8 mouse cellular contexts compared by ENCODE assay signal in genomic region chr11:60933178-60933930, GRCm38 (mm10). TPM values are rescaled to one million over a fixed set of nuclear protein-coding genes. Genes with fewer than 3 reads are reported as not detected.
A peak's percentile ranks its signal among the peaks of the same experiment; 100 is the strongest.
DNase-seq lines count a peak whose midpoint lies in the region; ATAC-seq and TF ChIP-seq lines count a peak whose summit lies in the region.

No protein-coding gene starts in this region.

- no peak for TF ChIP-seq POLR2A in bone marrow, adult 2 months (IDR thresholded peaks at IDR 0.05; ENCODE audit: borderline replicate concordance, control insufficient read depth, low read depth, low read length)

- peak overlapping the region; percentile 91 for H3K4me3 ChIP-seq in G1E (ENCODE audit: low read depth, low read length)
- H3K4me3 ChIP-seq in bone marrow, adult 2 months (replicated peaks; ENCODE audit: control insufficient read depth, low read depth, low read length) = peak overlapping the region; percentile 81
- peak overlapping the region; percentile 85 to 93 for H3K4me3 ChIP-seq in heart, embryonic 14.5 days (ENCODE audit: control insufficient read depth in 1 of 2, insufficient read depth in 1 of 2, low read depth in 1 of 2, low read length in 2 of 2)
- peak overlapping the region; percentile 78; the same call in 1 of the 2 replicates for H3K4me3 ChIP-seq in midbrain, embryonic 12.5 days

- peaks cover 74% of the 10 kb centered on the region for H3K4me1 ChIP-seq in G1E (ENCODE audit: insufficient read depth, low read depth, low read length)
- peaks cover 13% of the 10 kb centered on the region for H3K4me1 ChIP-seq in bone marrow, adult 2 months (ENCODE audit: control insufficient read depth, insufficient read depth, low read length)
- peaks cover 46 to 59% of the 10 kb centered on the region in 2 experiments for H3K4me1 ChIP-seq in heart, embryonic 14.5 days (ENCODE audit: control insufficient read depth in 2 of 2, insufficient read depth in 2 of 2, low read length in 2 of 2)
- peaks cover 28% of the 10 kb centered on the region for H3K4me1 ChIP-seq in midbrain, embryonic 12.5 days

- H3K9me3 ChIP-seq in G1E (replicated peaks) = no peaks in the 10 kb centered on the region
- H3K9me3 ChIP-seq in heart, embryonic 14.5 days (ENCODE audit: control insufficient read depth, low read length) = no peaks in the 10 kb centered on the region
- H3K9me3 ChIP-seq in midbrain, embryonic 12.5 days = no peaks in the 10 kb centered on the region

- H3K27ac ChIP-seq in bone marrow, adult 2 months (ENCODE audit: control insufficient read depth, insufficient read depth, low read depth, low read length, poor library complexity) = peak overlapping the region; percentile 17
- H3K27ac ChIP-seq in heart, embryonic 14.5 days (replicated peaks in 1 of 2; ENCODE audit: control insufficient read depth in 1 of 2, insufficient read depth in 1 of 2, low read depth in 2 of 2, low read length in 2 of 2) = no peak overlapping the region
- no peak overlapping the region for H3K27ac ChIP-seq in midbrain, embryonic 12.5 days (replicated peaks)

- ATAC-seq in G1E (ENCODE audit: extremely low read depth, insufficient number of reproducible peaks, low FRiP score, poor library complexity, severe bottlenecking) = no peak
- ATAC-seq in heart, embryonic 14.5 days (ENCODE audit: insufficient number of reproducible peaks, insufficient read depth, low FRiP score, low read depth) = no peak
- ATAC-seq in midbrain, embryonic 12.5 days (ENCODE audit: low FRiP score, low read depth) = no peak
- no peak for ATAC-seq in monocyte, adult 5-6 weeks (replicated peaks; ENCODE audit: insufficient number of reproducible peaks, low FRiP score, low TSS enrichment, poor library complexity, severe bottlenecking)

- DNase-seq in G1E (ENCODE audit: low spot score) = no peak
- DNase-seq in kidney, postnatal 25 days = peak; percentile 65 to 89
- no peak for DNase-seq in embryo, embryonic 11 days
- no peak for DNase-seq in right cerebral cortex, postnatal 14 days

- peaks cover 66% of the 10 kb centered on the region for H3K36me3 ChIP-seq in G1E (replicated peaks)
- no peaks in the 10 kb centered on the region for H3K36me3 ChIP-seq in heart, embryonic 14.5 days (ENCODE audit: control insufficient read depth, insufficient read depth, low read length)
- no peaks in the 10 kb centered on the region for H3K36me3 ChIP-seq in midbrain, embryonic 12.5 days

- H3K4me2 ChIP-seq in heart, embryonic 14.5 days (ENCODE audit: low read length) = peak overlapping the region; percentile 87
- peak overlapping the region; percentile 84 for H3K4me2 ChIP-seq in midbrain, embryonic 12.5 days (replicated peaks)

- H3K9ac ChIP-seq in heart, embryonic 14.5 days (ENCODE audit: low read length) = peak overlapping the region; percentile 95
- H3K9ac ChIP-seq in midbrain, embryonic 12.5 days (replicated peaks) = peak overlapping the region; percentile 76; the same call in 1 of the 2 replicates

- H3K27me3 ChIP-seq in G1E (ENCODE audit: insufficient read depth, low read length) = no peaks in the 10 kb centered on the region
- no peaks in the 10 kb centered on the region for H3K27me3 ChIP-seq in heart, embryonic 14.5 days (ENCODE audit: control insufficient read depth, insufficient read depth, low read length)
- peaks cover 16% of the 10 kb centered on the region; the same call in 1 of the 2 replicates for H3K27me3 ChIP-seq in midbrain, embryonic 12.5 days

- 62% methylated on average over 10 of the region's 10 CpGs for WGBS in bone marrow, adult 2 months
- WGBS in heart, embryonic 14.5 days = 74% methylated on average over 10 of the region's 10 CpGs
- WGBS in midbrain, embryonic 12.5 days = 86% methylated on average over 10 of the region's 10 CpGs

- TF ChIP-seq CTCF in G1E (IDR thresholded peaks at IDR 0.05; ENCODE audit: low read depth, low read length) = no peak
- no peak for TF ChIP-seq CTCF in bone marrow, adult 2 months (IDR thresholded peaks at IDR 0.05; ENCODE audit: control insufficient read depth, insufficient read depth, low read length)

RNA-seq across cellular contexts. Expression of gene Map2k3, which starts 1.5 kb away (rescaled TPM):
- 24.6 and 32.1 TPM in 2 replicates for total RNA-seq in G1E (2014; fragmentation: Nextera tagmentation)
- 22.1 and 30.6 TPM in 2 replicates for total RNA-seq in G1E (2017)
- 189 and 219 TPM in 2 replicates for polyA plus RNA-seq in G1E (2012)
- polyA plus RNA-seq in bone marrow, adult 2 months (2011; ENCODE audit: insufficient read depth, insufficient read length, low replicate concordance, missing spikeins) = 68.0 and 74.9 TPM in 2 replicates
- 59.2 and 62.6 TPM in 2 replicates for polyA plus RNA-seq in heart, embryonic 14.5 days (2014; fragmentation: Nextera tagmentation; extraction: Ambion mirVana)
- 39.2 and 41.9 TPM in 2 replicates for polyA plus RNA-seq in midbrain, embryonic 12.5 days (2016; fragmentation: Nextera tagmentation; extraction: Ambion mirVana)
- total RNA-seq in monocyte, adult 5-6 weeks (2017) = 22.4 to 28.9 TPM (median 27.8 TPM) in 3 replicates

RNA-seq across cellular contexts. Expression of gene Natd1, which starts 18.8 kb away (rescaled TPM):
- 10.5 and 10.9 TPM in 2 replicates for total RNA-seq in G1E (2014; fragmentation: Nextera tagmentation)
- 6.4 and 7.7 TPM in 2 replicates for total RNA-seq in G1E (2017)
- polyA plus RNA-seq in G1E (2012) = 5.4 and 5.9 TPM in 2 replicates
- 6.6 and 9.1 TPM in 2 replicates for polyA plus RNA-seq in bone marrow, adult 2 months (2011; ENCODE audit: insufficient read depth, insufficient read length, low replicate concordance, missing spikeins)
- 20.4 and 21.1 TPM in 2 replicates for polyA plus RNA-seq in heart, embryonic 14.5 days (2014; fragmentation: Nextera tagmentation; extraction: Ambion mirVana)
- polyA plus RNA-seq in midbrain, embryonic 12.5 days (2016; fragmentation: Nextera tagmentation; extraction: Ambion mirVana) = 24.3 and 27.3 TPM in 2 replicates
- total RNA-seq in monocyte, adult 5-6 weeks (2017) = 2.9 to 3.2 TPM (median 3.0 TPM) in 3 replicates

RNA-seq across cellular contexts. Expression of gene Tmem11, which starts 54.3 kb away (rescaled TPM):
- 32.5 and 38.0 TPM in 2 replicates for total RNA-seq in G1E (2014; fragmentation: Nextera tagmentation)
- 56.3 and 60.2 TPM in 2 replicates for total RNA-seq in G1E (2017)
- polyA plus RNA-seq in G1E (2012) = 29.6 and 29.8 TPM in 2 replicates
- 17.5 and 25.7 TPM in 2 replicates for polyA plus RNA-seq in bone marrow, adult 2 months (2011; ENCODE audit: insufficient read depth, insufficient read length, low replicate concordance, missing spikeins)
- polyA plus RNA-seq in heart, embryonic 14.5 days (2014; fragmentation: Nextera tagmentation; extraction: Ambion mirVana) = 63.3 and 67.3 TPM in 2 replicates
- polyA plus RNA-seq in midbrain, embryonic 12.5 days (2016; fragmentation: Nextera tagmentation; extraction: Ambion mirVana) = 48.3 and 49.7 TPM in 2 replicates
- 37.3 to 47.4 TPM (median 46.5 TPM) in 3 replicates for total RNA-seq in monocyte, adult 5-6 weeks (2017)

Comparison
In these comparisons a context has a peak if more than half of its experiments do, and no peak if none do; other contexts are left out.
1. DNase-seq: peak in kidney, postnatal 25 days (2 of 2); none in G1E (single experiment), embryo, embryonic 11 days (single experiment) and right cerebral cortex, postnatal 14 days (single experiment).
2. Peak in every context shown above with its lines, with median percentiles within 50 percentile points of each other: H3K4me3 ChIP-seq.